Mouse (Mus musculus) cerebellum, adult (tissue): Measurements from ENCODE around the gene Pitpnm1.
"Not testable (repeated sequence)": the region's sequence is repeated elsewhere in the genome, so short reads cannot be mapped to it uniquely, and the experiment has no call there.

Experiments used
- ATAC-seq: cut with Nextera tagmentation; 2 replicates; pipeline ENCODE4 v1.9.2; 2017; ENCODE audit warnings: mild to moderate bottlenecking, moderate library complexity, mixed read lengths; ENCODE audit not compliant: insufficient number of reproducible peaks, low FRiP score, low TSS enrichment

Gene Pitpnm1

DNA sequence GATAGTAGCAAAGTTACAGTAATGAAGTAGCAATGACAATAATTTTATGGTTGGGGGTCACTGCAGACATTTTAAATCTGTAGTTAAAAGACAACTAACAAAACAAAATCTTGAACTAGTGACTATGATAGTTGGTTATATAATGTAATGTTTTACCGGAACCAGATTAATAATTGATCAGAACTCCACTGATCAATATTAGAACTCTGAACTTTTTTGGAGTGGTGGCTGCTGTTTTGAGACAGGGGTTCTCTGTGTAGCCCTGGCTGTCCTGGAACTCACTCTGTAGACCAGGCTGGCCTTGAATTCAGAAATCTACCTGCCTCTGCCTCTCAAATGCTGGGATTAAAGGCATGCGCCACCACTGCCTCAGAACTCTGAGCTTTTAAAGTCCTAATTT, 31.6 kb upstream of the Pitpnm1 start:
- not testable (repeated sequence) for ATAC-seq

DNA sequence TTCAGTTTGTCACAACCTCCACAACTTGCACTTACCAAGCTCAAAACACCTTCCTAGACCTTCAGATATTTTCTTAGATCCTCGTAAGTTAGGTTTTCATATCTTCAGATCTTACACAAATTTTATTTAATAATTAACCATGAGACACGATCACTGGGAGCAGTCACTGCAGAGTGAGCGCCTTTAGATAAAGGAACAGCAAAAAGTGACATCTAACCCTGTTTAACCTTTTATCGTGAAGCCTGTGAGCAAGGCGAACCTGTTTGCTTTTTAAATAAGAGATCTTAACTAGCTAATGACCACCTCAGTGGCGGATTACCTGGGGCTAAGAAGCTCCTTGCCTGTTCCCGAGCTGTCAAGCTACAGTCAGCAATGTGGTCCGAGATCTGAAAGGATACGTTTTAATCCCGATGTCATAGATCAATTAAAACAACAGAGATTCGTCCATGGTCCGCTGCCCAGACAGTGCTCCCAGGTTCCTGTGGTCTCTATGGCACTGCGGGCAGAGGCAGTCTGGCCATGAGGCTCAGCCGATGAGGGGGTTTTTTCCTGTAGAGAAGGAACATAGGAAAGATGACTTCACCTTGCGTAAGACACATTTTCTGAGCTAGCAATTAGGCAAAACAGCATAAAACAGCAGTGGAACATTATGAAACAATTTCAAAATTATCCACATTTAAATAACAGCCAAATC, 30.9 kb upstream of the Pitpnm1 start:
- ATAC-seq = no peak

DNA sequence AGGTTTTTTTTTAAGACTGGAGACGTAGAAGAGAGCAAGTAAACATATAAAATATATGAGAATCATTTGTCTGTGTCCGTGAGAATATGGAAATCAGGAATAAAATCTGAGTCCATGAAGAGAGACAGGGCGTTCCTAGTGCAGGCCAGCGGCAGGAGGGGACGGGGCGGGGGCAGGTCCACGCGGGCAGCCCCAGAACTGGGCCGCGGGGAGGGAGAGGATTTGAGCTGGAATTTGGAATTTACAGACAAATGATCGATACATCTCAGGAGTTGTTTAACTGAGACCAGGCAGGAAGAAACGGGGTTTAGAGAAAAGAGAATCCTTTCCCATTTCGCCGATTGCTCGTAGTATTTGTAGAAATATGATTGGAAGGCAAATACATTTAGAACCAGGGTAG, 29.5 kb upstream of the Pitpnm1 start:
- ATAC-seq = no peak

DNA sequence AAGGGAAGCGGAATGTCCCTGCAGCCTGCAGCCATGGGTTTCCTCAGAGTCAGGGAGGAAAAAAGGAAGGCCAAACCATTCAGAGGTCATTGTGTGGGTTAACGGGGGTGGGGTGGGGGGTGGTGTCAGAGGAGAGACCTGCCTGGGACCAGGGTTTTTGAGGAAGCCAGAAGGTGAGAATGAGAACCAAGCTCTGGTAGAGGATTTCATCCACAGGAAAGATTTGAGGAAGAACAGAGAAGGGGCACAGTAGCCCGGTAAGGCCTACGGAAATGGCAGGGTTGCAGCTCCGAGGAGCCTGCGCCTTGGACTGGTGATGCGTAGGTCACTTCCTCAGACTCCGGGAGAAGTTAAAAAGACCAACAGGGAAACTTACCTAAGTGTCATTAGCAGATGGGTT, 29.0 kb upstream of the Pitpnm1 start:
- no peak for ATAC-seq

DNA sequence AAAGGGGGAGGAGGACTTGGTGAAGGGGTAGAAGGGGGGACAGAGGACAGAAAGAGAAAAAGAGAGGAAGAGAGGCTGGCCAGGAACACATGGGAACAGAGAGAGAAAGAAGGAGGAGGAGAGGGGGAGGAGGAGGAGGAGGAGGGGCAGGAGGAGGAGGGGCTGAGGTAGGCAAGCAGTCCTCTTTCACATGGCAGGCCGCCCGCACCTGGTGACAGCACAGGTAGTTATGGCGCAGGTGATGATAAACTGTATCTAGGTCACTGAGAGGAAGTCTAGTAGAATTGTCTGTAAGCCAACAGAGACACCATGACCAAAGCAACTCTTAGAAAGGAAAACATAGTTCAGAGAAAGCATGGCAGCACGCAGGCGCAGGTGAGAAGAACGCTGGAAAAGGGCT, 28.4 kb upstream of the Pitpnm1 start:
- ATAC-seq = no peak

DNA sequence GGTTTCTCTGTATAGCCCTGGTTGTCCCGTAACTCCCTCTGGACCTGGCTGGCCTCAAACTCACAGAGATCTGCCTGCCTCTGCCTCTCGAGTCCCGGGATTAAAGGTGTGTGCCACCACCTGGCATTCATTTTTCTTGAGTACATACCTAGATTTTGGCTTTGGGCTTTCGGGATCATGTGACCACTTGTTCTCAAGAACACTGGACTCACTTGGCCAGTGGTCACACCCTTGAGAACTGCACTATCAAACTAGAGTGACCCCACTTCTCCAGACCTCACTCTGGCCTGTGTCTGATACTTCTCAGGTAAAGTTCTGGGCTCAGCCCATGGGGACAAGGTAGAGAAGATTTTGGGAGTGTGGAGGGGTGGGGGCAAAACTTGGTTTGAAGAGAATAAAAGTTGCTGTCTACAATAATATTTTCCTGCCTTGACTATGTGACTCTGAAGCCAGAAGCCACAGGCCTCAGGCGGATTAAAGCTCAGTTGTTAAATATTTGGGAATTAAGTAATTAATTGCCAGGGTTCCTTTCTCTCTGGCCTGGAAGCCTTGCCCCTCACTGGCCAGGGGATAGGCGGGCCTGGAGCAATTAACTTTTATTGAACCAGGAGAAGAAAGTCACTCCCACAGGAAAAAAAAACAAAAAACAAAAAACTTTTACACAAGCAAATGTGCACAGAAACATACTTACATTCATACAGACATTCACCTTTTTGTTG, 26.9 kb upstream of the Pitpnm1 start:
- ATAC-seq = no peak

DNA sequence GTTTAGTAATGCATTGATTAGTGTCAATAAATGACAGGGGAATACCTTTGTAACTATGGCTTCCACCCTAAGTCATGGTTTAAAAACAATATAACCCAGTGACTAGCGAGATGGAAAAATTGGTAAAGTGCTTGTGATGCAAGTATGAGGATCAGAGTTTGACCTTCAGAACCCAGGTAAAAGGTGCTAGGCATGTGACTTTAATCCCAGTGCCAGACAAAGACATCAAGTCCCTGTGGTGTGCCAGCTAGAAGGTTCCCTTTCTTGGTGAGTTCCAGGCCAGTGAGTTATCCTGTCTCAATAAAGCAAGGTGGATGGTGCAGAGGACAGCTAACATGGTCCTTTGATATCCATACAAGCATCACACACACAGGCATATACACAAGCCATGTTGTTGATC, 24.3 kb upstream of the Pitpnm1 start:
- ATAC-seq = no peak

DNA sequence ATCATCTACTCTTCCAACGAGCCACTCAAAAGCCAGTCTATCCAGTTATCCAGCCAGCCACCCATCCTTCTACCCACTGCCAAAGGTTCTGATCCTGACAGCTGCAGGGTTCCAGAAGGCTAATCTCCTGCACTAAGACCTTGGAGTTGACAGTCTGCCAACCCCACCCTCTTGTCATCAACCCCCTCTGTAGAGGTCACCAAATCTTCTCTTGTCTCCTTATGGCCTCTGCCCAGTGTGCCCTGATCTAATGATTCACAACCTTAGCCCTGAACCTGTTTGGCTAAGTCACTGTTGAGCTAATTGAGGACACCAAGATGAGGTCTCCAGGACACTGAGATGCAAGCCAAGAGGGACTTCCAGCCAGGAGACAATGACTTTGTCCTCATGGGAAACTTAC, 20.2 kb upstream of the Pitpnm1 start:
- ATAC-seq = no peak

DNA sequence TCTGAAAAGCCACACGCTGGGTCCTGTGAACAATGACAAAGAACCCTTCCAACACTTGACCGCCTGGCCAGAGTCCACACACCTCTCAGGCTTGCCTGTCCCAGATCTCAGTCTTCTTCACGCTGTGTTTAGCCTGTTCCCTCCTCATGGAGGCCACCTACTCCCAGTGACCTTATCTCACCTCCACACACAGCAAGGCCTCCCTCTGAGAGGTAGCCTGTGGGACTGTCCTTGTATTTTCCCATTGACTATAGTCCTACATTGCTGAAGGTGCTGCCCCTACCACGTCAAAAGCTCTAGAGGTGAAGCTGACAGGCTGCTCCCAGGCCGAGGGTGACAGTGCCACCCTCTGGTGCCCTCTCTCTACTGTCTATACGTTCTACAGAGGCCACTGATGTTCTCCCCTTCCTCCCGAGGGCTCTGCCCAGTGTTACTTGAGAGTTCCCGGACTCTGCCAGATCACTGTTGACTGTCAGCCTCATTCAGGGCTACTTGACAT, 19.2 kb upstream of the Pitpnm1 start:
- peak; percentile 89 for ATAC-seq

DNA sequence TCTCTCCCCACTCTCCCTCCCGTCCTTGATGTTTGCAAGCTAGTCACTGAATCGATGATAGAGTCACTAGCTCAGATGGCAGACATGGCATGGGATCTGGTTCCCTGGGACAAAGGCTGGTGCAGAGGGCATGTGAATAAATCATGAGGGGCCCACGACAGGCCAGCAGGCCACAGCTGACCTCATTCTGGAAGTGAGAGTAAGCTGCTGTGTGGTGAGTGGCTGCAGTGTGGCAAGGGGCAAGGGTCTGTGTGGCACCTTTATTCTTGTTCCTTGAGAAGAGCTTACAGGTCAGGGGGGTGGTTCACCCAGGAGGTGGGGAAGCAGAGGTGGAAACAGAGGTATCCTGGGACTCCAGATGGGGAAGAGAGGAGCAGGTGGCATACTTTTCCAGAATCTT, 18.4 kb upstream of the Pitpnm1 start, which contains the start of gene Cabp2:
Gene Cabp2 (plus strand): TSS at position 185 of the 400 bp plus-strand sequence.
- ATAC-seq = no peak

DNA sequence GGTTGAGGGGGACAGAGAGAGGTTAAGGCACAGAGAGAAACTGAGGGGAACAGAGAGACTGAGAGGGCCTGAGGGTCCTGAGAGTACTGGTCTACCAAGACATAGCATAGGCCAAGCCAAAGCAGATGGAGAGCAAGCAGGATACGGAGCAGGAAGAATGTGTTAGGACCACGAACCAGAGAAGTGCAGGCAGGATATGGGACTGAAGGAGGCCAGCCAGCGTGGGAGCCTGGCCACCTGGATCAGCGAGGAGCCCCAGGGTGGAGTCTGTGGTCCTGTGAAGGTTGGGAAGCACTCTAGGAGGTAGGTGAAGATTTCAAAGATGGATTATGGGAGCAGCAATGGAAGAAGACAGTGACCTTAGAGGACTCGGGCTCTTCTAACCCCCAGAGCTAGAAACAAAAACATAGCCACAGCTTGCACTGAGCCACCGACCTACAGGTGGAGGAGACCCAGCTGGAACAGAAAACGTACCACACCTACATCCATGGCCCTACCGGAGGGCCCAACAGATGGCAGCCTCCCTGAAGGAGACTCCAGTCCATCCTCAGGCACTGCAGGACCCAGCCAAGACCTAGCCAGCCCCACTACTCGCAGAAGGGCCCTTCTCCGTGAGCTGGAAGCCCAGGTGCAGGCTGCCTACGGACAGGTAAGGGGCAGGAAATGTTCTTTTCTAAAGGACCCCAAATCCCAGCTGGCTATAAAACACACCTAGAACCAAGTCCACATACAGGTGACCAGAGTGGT, 17.4 kb upstream of the Pitpnm1 start:
- no peak for ATAC-seq

DNA sequence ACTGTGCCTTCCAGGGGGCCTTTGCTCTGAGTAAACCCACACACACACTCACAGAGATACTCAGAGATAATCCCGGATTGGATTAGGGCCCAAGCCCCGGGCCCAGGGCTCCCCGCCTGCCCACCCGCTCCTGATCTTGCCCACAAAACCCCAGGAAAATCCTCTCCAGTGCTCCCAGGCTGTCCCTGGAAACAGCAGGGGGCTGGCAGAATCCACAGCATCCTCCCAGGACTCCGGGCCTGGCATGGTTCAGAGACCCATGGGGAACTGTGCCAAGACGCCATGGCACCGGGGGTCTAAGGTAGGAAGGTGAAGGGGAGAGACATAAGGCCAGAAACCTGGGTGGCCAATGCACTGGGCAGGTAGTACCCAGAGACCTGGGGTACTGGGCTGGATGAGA, 16.5 kb upstream of the Pitpnm1 start:
- ATAC-seq = no peak

DNA sequence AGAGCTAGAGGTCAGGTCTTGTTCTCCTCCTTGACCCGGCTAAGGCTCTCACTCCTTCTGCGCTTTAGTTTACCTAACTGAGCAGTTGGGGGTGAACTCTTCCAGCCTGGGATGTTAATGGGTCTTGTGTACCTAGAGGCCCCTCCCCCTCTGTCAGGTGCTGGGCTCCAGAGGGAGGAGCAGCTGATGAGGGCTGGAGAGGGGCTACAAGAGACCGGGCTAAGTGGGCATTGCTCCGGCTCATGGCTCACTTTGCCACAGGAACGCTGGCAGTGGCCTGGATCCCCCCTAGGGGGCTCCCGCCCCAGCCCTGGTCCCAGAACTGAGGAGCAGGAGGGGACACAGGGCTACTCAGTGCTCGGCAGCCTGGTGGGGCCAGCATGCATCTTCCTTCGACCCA, 16.0 kb upstream of the Pitpnm1 start:
- no peak for ATAC-seq

DNA sequence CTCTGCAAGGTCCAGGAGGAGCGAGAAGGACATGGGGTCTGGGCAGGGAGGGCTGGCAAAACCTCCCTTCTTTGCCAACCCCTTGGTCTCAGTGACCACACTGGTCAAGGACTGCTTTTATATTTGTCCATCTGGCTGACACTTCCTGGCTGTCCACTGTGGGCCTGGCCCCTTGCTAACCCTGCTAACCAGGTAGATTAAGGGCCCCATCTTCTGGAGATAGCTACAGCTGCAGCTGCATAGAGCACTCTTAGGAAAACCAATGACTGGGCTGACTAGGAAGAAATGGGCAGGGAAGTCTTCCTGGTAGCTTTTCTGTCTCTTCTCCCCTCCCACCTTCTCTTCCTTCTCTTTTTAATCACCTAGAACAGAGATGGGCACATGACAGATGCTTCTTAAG, 14.8 kb upstream of the Pitpnm1 start:
- ATAC-seq = no peak

DNA sequence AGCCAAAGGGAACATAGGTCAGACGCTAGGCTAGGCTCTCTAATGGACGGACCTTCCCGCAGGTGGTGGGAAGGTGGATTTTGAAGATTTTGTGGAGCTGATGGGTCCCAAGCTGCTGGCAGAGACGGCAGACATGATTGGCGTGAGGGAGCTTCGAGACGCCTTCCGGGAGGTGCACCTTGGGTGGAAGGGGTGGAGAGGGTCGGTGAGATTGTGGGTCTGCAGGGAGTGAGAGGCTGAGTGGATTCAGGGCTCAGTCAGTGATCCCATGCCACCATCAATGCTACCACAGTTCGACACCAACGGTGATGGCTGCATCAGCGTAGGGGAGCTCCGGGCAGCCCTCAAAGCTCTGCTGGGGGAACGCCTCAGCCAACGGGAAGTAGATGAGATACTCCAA, 13.6 kb upstream of the Pitpnm1 start:
- ATAC-seq = no peak

DNA sequence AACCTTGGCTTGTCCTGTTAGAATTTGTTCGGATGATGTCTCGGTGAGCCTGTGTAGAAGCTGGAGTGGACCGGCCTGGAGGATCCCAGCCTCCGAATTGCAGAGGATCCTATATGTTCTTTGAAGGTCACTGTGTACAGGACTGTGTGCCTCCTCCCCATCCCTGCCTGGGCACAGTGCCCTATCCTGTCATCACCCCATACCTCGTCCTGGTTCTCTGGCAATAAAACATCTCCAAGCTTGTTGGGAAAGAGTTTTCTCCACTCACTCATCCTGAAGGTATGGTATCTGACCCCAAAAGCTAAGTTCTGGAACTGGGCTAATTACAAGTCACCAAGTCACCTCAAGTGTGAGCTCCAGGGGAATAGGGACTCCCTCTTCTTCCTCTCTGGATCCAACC, 12.7 kb upstream of the Pitpnm1 start:
- no peak for ATAC-seq

DNA sequence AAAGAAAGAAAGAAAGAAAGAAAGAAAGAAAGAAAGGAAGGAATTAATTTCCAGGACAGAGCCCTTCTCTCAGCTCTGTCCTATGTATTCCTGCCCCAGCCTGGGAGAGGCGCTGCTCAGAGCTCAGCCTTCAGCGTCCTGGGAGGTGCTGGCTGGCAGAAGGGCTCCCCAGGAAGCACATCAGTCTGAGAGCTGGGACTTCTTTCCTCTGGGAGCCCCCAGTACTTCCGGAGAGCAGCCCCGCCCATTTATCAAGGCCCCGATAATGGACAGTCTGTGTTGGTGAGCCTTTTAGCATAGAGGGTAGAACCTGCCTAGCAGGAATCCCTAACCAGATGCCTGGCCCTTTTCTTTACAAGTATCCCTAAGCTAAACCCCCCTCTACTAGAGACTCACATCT, 11.7 kb upstream of the Pitpnm1 start:
- ATAC-seq = no peak

DNA sequence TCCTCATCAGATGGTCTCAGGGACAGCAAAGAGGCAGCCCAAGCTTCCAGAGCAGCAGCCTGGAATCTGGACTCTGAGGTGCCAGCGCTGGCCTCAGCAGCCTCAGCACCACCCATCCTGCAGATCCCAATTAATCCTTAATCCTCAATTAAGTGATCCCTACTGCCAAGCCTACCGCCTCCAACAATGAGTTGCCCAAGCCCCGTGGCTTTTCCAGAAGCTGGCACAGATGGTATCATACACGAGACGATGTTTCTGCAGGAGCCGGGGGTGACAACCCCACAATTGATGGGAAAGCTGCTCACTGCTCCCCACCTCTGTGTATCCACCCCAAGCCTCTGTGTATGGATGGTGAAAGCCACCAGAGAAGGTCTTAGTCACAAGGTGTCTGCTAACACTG, 10.7 kb upstream of the Pitpnm1 start:
- ATAC-seq = no peak

DNA sequence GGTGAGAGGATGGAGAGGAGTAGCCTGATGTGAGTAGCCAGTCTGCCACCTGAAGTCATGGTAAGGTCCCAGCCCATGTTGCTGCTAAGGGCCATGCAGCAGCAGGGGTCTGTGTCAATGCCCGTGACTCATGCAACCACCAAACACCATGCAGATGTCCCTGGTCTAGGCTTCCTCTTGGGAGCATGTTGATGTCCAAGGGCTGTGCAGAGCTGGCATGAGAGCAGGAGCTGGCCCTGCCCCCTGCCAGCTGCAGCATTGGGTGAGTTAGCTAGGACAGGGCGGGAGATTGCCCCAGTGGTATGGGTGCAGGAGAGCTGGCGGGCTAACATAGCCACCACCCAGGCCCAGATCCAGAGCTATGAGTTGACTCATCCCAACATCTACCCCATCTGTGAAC, 9.4 kb upstream of the Pitpnm1 start:
- no peak for ATAC-seq

DNA sequence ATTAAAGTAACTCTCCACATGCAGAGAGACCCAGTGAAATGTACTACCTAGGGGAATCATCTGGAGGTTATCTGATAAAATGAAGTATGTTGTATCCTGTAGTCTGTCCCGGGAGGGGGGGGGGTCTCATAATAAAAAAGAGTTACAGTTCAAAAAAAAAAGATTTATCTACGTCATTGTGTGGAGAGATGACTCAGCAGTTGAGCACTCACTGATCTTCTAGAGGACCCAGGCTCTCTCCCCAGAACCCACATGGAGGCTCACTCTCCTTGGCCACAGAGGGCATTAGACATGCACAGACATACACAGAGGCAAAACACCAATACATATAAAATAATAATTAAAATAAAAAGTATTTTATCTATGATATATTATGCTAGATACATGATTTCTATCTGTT, 8.4 kb upstream of the Pitpnm1 start:
- no peak for ATAC-seq

DNA sequence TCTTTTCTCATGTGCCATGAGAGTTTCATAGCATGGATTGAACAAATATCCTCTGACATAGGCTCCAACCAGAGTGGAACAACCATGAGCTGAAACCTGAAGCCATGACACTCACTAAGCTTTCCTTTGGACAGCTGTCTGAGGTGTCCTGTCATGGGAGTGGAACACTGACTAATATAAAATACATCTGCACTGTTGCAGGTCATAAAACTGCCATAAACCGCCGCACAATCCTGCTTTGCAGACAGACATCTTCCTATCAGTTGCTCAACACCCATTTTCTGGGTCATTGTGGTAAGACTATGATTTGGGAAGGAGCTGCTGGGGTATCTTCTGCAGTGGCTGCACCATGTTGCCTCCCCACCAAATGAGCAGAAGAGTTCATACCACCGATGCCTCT, 7.0 kb upstream of the Pitpnm1 start:
- ATAC-seq = no peak
